Mouse (Mus musculus): ENCODE measurements around the gene Bad. TPM values are rescaled to one million over a fixed set of nuclear protein-coding genes. Genes with fewer than 3 reads are reported as not detected.
"Not testable (repeated sequence)": the region's sequence is repeated elsewhere in the genome, so short reads cannot be mapped to it uniquely, and the experiment has no call there.

The Bad gene
- 10 to 100 TPM; 48.6 to 54.5 TPM for total RNA-seq (2021)
- long read RNA-seq, experiment 1, transcript Bad-202 (4 exons, 990 nt): major isoform, 49 of 78 reads
- long read RNA-seq, experiment 1, transcript Bad-201 (4 exons, 1,452 nt): minor isoform, 6 of 78 reads
- long read RNA-seq, experiment 1, partial matches to known transcripts: 11 of 78 reads
- long read RNA-seq, experiment 1, other reads (novel, unspliced or antisense): 8 of 78 reads
- long read RNA-seq, experiment 2, transcript Bad-202 (4 exons, 990 nt): major isoform, 23 of 44 reads
- long read RNA-seq, experiment 2, partial matches to known transcripts: 15 of 44 reads
- long read RNA-seq, experiment 2, other reads (novel, unspliced or antisense): 2 of 44 reads

- DNase-seq: peak; percentile 96
These were observed at the start of gene Bad for GRCm38 (mm10) chr19:6941372-6942248. Bad (plus strand) TSS chr19:6941861.

- no peak for DNase-seq
These were observed 49.1 kb upstream of the Bad start for GRCm38 (mm10) chr19:6892512-6892911.

GRCm38 (mm10) chr19:6893731-6894451 is 47.8 kb upstream of the Bad start:
- DNase-seq: no peak

GRCm38 (mm10) chr19:6895608-6896305 is 45.9 kb upstream of the Bad start:
- DNase-seq: not testable (repeated sequence)

GRCm38 (mm10) chr19:6899641-6900040 is 42.0 kb upstream of the Bad start:
- DNase-seq: no peak

- DNase-seq: no peak
These were observed 38.6 kb upstream of the Bad start for GRCm38 (mm10) chr19:6903031-6903430.

- no peak for DNase-seq
These were observed 36.8 kb upstream of the Bad start for GRCm38 (mm10) chr19:6904846-6905245.

- no peak for DNase-seq
These were observed 36.0 kb upstream of the Bad start for GRCm38 (mm10) chr19:6905498-6906159.

- DNase-seq: no peak
These were observed 35.5 kb upstream of the Bad start for GRCm38 (mm10) chr19:6906199-6906598.

GRCm38 (mm10) chr19:6907094-6907493 is 34.6 kb upstream of the Bad start:
- DNase-seq: no peak

GRCm38 (mm10) chr19:6907811-6908540 is 33.7 kb upstream of the Bad start:
- DNase-seq: no peak

GRCm38 (mm10) chr19:6909021-6909420 is 32.6 kb upstream of the Bad start:
- no peak for DNase-seq

GRCm38 (mm10) chr19:6909507-6910289 is 32.0 kb upstream of the Bad start, which contains the start of the genes Trmt112 and Prdx5:
Trmt112 (plus strand) TSS chr19:6909698.
Prdx5 (minus strand) TSS chr19:6910106.
- peak; percentile 92 to 95 for DNase-seq

GRCm38 (mm10) chr19:6910306-6910705 is 31.4 kb upstream of the Bad start:
- peak; percentile 65 to 80 for DNase-seq

GRCm38 (mm10) chr19:6911101-6912074 is 30.3 kb upstream of the Bad start:
- no peak for DNase-seq

GRCm38 (mm10) chr19:6912205-6912970 is 29.3 kb upstream of the Bad start:
- DNase-seq: no peak

- DNase-seq: no peak
These were observed 28.6 kb upstream of the Bad start for GRCm38 (mm10) chr19:6913036-6913435.

GRCm38 (mm10) chr19:6913991-6914390 is 27.7 kb upstream of the Bad start:
- DNase-seq: peak in 1 of 2 experiments; percentile 19

Data from adrenal gland, postnatal 36 days (tissue).